Mouse (Mus musculus) inflammation-experienced regulatory T-cells, adult 16 weeks (primary cell): ENCODE measurements around the gene Tmem119. TPM values are rescaled to one million over a fixed set of nuclear protein-coding genes. Genes with fewer than 3 reads are reported as not detected.

Experiments
- polyA plus RNA-seq: library from polyadenylated mRNA; unstranded; fragments of 100-300 nt; shearing (Covaris generic); gene quantifications from one replicate; pipeline ENCODE4 v1.2.1, GENCODE M21; 2017

Tmem119 gene
- polyA plus RNA-seq = not detected

DNA sequence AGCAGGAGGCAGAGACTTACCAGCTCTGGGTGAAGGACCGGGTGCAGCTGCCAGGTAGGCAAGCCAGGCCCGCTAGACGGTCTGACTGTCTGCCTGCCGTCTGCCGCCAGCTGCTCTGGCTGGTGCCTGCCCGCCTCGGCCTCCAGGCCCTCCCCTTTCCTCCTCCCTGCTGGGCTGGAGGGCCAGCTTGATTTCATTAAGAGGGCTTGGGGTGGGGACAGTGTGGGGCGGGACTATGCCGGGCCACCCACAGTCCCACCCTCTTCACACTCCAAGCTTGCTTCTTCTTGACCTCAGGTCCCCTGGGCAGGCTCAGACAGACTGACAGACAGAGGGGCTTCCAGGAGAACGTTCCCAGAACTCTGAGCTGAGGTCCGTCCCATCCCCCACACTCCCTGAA lies at the start of gene Tmem119:
TSS of gene Tmem119 (minus strand) at position 237 of the 400 bp plus-strand sequence.

DNA sequence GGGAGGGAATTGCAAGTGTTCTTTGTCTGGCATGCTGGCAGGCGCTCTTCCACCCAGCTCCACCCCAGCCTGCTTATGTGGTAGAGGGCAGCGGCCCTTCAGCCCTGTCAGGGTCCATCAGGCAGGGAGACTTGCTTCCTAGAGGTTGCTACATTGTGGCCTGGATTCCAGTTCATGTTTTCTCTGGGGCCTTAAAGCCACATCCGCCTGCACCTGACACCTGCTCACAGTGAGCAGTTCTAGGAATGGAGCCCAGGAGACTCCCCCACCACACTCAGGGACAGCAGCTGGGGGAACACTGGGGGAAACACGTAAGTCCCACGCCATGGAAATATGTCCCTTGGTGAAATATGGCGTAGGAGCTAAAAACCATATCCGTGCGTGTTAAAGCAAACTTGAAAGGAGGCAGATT lies 32.2 kb upstream of the Tmem119 start, which contains the start of gene Selplg:
TSS of gene Selplg (minus strand) at position 155 of the 412 bp plus-strand sequence.

GRCm38 (mm10) chr5:113772450-113772895 lies 27.8 kb downstream of the Tmem119 start, which contains the start of the genes Sart3 and Iscu:
Gene Sart3, minus strand, starts transcription at chr5:113772510.
Gene Iscu, plus strand, starts transcription at chr5:113772748.

Other genes starting within 250 kb of the Tmem119 start
- not detected for gene Cmklr1, start 150.1 kb downstream of the Tmem119 start, polyA plus RNA-seq
- not detected for gene 1700069L16Rik, start 75.7 kb downstream of the Tmem119 start, polyA plus RNA-seq
- 13.3 TPM for gene Ficd, start 64.7 kb downstream of the Tmem119 start, polyA plus RNA-seq
- gene Sart3, start 28.0 kb downstream of the Tmem119 start, polyA plus RNA-seq = 64.5 TPM
- gene Iscu, start 27.8 kb downstream of the Tmem119 start, polyA plus RNA-seq = 30.4 TPM
- gene Selplg, start 32.1 kb upstream of the Tmem119 start, polyA plus RNA-seq = 993 TPM
- gene Coro1c, start 108.2 kb upstream of the Tmem119 start, polyA plus RNA-seq = 101 TPM
- gene Ssh1, start 193.4 kb upstream of the Tmem119 start, polyA plus RNA-seq = 30.9 TPM
- gene Dao, start 203.2 kb upstream of the Tmem119 start, polyA plus RNA-seq = 0.87 TPM